Mouse (Mus musculus): Measurements from ENCODE around the gene Mageb3.
"Not testable (repeated sequence)": the region's sequence is repeated elsewhere in the genome, so short reads cannot be mapped to it uniquely, and the experiment has no call there.

The Mageb3 gene

DNA sequence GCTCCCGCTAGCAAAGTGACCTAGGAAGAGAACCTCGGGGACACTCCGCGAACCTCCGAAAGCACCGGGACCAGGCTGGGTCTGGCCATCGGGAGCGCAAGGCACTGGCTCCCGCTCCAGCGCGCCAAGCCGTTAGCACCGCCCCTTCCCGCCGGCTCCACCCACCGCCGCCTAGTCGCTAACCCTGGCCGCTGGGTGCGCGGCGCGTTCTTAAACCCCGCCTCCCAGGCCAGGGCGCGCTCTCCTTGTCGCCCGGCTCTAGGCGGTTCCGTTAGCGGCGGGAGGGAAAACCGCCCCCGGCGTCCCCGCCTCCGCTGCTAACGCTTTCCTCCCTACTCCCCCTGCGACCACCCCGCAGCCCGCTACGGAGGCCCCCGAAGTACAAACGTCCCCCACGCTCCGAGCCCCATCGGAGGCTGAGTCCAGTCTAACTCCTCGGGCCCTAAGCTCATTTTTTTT is at the start of gene Mageb3, which contains the start of gene Ctdspl2:
Gene Mageb3 (minus strand): TSS at position 328 of the 459 bp plus-strand sequence.
Gene Ctdspl2 (plus strand): TSS at position 237 of the 459 bp plus-strand sequence.
- peak; percentile 95 for DNase-seq (ENCODE audit: low read depth, low spot score)

DNA sequence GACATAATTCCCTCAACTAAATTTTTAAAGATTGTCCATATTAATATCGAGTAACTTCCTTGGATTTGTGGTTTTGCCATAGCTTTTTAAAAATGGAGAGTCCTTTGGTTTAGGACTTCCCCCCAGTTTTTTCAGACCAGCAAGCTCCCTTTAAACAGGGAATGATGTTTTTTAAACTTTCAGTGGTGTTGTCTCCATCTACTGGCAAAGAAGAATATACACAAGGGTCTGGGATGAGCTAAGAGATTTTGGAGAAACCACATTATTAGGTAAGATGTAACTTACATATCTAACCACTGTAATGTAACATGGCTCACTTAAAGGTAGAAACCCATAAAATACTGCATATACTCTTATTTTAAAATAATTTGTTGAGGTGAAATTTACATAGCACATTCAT is 39.8 kb upstream of the Mageb3 start:
- DNase-seq (ENCODE audit: low read depth, low spot score) = peak; percentile 19

DNA sequence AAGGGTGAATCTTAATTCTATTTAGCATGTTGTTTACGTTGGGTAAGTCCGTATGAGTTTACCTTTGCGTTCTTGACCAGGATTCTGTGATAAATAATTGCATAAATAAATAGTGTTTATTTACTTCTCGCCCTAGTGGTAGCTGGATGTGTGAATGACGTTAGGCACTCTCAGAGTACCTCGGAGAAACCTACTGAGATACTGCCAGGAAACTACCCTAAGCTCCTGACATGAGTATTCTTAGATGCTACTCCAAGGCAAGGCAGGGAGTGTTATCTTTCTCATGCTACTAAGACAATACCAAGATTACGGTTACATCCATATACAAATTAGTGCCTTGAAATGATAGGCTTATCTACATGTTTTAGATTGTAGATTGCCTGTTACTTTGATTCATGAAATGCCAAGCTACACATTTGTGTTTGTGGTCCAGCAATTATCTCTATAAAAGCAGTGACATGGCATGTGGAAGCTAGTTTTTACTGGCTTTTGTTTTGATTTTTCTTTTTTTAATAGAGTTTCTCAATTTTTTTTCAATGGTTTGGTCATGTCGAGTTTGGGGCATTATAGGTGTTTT is 1.4 kb upstream of the Mageb3 start:
- peak; percentile 52 for DNase-seq (ENCODE audit: low read depth, low spot score)

DNA sequence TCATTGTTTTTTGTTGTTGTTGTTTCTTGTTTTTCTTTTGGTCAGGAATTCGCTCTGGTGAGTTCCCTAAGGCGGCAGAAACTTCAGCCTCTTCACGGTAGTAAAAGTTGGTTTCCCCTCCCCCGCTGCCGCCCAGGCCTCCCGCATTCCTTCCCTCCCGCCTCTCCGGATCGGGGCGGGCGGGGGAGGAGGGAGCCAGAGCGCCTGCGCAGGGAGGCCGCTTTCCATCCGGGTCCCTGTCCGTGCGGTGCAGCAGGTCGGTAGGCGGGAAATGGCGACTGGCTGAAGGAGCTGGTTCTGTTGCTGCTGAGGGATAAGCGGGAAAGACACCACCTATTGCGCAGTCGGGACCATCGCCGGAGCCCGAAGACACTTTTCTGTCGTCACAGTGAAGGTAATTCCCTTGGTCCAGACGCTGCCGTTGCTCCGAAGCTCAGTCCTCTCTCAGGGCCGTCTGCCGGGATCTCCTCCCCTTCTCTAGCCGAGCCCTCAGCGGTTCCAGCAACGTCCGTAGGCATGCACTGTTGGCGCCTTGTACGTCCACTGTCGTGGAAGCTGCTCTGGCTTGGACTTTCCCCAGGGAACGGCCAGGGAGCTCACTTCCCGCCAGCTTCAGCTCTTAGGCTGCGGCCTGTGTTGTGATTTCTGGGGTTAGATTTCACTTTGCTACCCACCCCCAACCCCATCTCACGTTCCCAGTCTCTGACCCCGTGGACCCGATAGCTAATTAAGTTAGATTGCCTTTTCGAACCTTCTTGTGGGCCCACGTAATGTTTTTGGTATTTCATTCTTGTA is 529 bp upstream of the Mageb3 start:
- DNase-seq (ENCODE audit: low read depth, low spot score) = peak; percentile 95

DNA sequence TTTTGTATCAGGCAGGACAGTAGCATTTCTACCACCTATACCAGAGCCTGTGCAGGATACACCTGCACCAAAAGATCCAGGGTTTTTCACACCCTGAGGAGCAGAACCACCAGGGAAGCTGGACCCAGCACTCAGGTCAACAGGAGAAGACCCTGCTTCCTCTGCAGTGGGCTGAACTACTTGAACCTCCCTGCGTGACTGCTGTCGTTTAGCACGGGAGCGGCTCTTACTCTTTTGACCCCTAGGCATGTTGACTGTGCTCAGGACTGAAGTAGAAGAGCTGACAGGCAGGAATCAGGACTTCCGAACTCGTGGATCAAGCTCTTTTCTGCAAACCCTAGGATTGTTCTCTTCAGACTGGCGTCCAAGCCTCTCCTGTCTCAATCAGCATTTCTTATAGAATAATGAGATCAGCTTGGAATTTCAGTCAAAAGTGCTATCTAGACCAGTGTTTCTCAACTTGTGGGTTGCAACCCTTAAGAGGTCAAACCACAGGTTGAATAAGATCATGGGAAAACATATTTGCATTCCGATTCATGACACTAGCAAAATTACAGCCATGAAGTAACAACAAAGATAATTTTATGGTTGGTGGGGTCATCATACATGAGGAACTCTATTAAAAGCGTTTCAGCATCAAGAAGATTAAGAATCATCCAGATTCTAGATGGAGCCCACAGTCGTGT is 778 bp downstream of the Mageb3 start:
- DNase-seq (ENCODE audit: low read depth, low spot score) = peak; percentile 16

DNA sequence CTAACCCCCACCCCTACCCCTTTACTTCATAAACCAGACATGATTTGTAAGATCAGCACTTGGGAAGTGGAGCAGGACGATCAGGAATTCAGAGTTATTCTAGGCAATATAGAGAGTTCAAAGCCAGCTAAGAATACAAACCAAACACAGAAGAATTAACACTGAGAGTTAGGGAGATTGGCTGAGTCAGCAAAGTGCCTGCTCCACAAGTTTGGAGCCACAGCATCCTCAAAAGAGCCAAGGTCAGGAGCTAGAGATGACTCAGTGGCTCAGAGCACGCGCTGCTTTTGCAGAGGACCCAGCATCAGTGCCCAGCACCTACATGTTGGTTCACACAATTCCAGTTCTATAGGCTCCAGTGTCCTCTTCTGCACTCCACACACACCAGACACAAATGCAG is 12.5 kb downstream of the Mageb3 start:
- DNase-seq (ENCODE audit: low read depth, low spot score) = no peak

DNA sequence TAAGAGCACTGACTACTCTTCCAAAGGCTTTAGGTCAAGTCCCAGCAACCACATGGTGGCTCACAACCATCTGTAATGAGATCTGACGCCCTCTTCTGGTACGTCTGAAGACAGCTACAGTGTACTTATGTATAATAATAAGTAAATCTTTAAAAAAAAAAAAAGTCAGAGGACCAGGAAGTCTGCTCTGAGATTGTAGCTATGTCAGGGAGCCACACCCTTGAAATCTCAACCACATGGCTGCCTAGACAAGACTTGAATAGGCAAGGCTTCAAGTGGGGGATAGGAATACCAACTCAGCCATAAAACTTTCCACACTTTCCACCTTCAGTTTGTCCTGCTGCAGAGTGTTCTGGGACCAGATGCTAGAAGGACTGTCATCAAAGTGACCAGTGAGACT is 18.3 kb downstream of the Mageb3 start:
- not testable (repeated sequence) for DNase-seq (ENCODE audit: low read depth, low spot score)

DNA sequence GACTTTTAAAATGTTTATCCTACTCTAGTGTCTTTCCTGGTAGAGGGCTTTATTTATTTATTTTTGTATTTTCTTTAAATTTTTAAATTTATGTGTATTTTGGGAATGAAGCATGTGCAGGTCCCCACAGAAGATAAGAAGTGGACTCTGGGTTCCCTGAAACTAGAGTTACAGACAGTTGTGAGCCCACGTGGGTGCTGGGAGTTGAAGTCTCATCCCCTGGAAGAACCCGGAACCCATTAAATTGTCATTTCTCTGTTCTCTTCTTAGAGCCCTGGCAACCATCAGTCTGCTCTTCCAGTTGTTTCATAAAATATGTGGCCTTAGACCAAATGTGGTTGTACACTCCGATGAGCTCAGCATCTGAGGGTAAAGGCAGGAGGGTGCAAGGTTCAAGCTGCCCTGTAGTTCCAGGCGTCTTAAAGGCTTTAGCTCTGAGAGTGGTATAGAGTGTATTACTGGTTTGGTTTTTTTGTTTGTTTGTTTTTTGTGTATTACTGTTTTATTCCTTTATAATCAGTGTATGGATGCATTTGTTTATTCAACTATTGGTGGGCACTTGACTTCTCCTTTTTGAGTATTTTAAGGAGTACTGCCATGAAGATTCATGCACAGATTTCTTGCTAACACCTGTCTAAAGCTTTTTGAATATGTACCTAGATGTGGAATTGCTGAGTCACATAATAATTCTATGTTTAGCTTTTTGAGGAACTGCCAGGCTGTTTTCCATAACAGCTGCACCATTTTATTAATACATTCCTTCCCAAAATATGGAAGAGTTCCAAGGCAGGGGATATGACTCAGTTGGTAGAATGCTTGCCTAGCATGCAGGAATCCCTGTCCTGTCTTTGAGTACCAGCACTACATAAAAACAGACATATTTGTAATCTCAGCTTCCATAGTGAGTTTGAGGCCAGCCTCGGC is 39.6 kb downstream of the Mageb3 start:
- no peak for DNase-seq (ENCODE audit: low read depth, low spot score)

DNA sequence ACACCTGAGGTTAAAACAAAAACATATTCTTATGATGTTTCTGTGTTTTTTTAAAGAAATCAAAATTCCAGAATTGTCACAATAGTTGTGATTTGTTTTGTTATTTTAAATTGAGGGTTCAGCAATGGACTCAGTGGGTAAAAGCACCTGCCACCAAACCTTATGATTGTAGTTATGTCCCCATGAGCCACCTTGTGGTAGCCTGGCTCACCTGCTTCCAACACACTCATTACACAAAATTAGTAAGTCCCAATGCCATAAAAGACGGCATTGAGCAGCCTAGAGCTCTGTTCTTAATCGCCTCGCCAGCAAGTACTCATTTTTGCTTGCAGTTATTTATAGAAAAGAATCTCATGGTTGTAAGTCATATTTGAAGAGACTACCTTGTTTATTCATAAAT is 45.9 kb downstream of the Mageb3 start:
- DNase-seq (ENCODE audit: low read depth, low spot score) = peak; percentile 23
